In the genomic region with DNA sequence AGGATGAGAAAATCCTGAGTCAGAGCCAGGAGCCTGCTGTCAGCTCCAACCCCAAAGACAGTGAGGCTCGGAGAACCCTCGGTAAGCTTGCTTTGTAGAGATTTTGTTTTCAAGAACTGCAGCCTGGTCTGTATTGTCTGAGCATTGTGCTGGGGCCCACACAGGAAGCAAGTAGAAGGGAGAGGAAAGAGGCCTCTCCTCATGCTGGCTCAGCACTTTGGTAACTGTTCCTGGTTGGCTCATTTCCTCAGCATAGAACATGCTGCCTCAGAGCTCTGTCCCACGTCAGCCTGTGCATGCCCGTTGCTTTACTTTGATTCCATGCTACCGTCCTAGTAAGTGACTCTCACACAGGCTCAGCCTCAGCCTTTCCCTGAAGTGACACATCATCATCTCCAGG, we compare ENCODE assay signal across 7 mouse cellular contexts. TPM values are rescaled to one million over a fixed set of nuclear protein-coding genes. Genes with fewer than 3 reads are reported as not detected.
A peak's percentile ranks its signal among the peaks of the same experiment; 100 is the strongest.
DNase-seq lines count a peak whose midpoint lies in the region; ATAC-seq and TF ChIP-seq lines count a peak whose summit lies in the region.

No protein-coding gene starts in this region.

- ATAC-seq in heart, embryonic 12.5 days (ENCODE audit: insufficient number of reproducible peaks, low FRiP score): peak; percentile 44; the same call in 1 of the 2 replicates

- H3K4me3 ChIP-seq in thymus, adult 2 months (ENCODE audit: control insufficient read depth, insufficient read depth, low read length): no peak overlapping the region
- no peak overlapping the region for H3K4me3 ChIP-seq in heart, embryonic 12.5 days
- no peak overlapping the region for H3K4me3 ChIP-seq in liver, adult 2 months (ENCODE audit: insufficient read depth, low read depth, low read length)

- H3K4me2 ChIP-seq in heart, embryonic 12.5 days: no peak overlapping the region

- WGBS in thymus, adult 2 months: 39% methylated on average over 5 of the region's 5 CpGs
- WGBS in heart, embryonic 12.5 days: 72% methylated on average over 5 of the region's 5 CpGs
- WGBS in liver, adult 2 months: 74% methylated on average over 5 of the region's 5 CpGs

- TF ChIP-seq POLR2A in thymus, adult 2 months (IDR thresholded peaks at IDR 0.05; ENCODE audit: control insufficient read depth, extremely low read depth, insufficient read depth, low read length, poor library complexity): no peak
- TF ChIP-seq POLR2A in liver, adult 2 months (IDR thresholded peaks at IDR 0.05; ENCODE audit: extremely low read depth, insufficient read depth, low read length): no peak

- H3K4me1 ChIP-seq in thymus, adult 2 months (replicated peaks; ENCODE audit: control insufficient read depth, insufficient read depth, low read length): peaks cover 7% of the 10 kb centered on the region; the same call in 1 of the 2 replicates
- peaks cover 9% of the 10 kb centered on the region; the same call in 1 of the 2 replicates for H3K4me1 ChIP-seq in heart, embryonic 12.5 days (replicated peaks)
- peaks cover 11% of the 10 kb centered on the region; the same call in 1 of the 2 replicates for H3K4me1 ChIP-seq in liver, adult 2 months (ENCODE audit: control insufficient read depth, insufficient read depth, low read length)

- H3K9ac ChIP-seq in heart, embryonic 12.5 days: no peak overlapping the region
- no peak overlapping the region for H3K9ac ChIP-seq in liver, adult 2 months (ENCODE audit: low read depth, low read length)

- peaks cover 51% of the 10 kb centered on the region for H3K36me3 ChIP-seq in thymus, adult 2 months (ENCODE audit: control insufficient read depth, insufficient read depth, low read length)
- peaks cover 100% of the 10 kb centered on the region for H3K36me3 ChIP-seq in heart, embryonic 12.5 days
- peaks cover 50% of the 10 kb centered on the region for H3K36me3 ChIP-seq in liver, adult 2 months (ENCODE audit: control insufficient read depth, insufficient read depth, low read length)

- H3K79me2 ChIP-seq in liver, adult 2 months (ENCODE audit: control insufficient read depth, insufficient read depth, low read length): no peaks in the 10 kb centered on the region; the same call in 1 of the 2 replicates

- no peak overlapping the region for H3K27ac ChIP-seq in thymus, adult 2 months (ENCODE audit: control insufficient read depth, insufficient read depth, low read length)
- peak overlapping the region; percentile 76 for H3K27ac ChIP-seq in heart, embryonic 12.5 days (ENCODE audit: poor library complexity, severe bottlenecking)
- H3K27ac ChIP-seq in liver, adult 2 months (replicated peaks; ENCODE audit: insufficient read depth, low read depth, low read length): peak overlapping the region; percentile 73

- DNase-seq in thymus, postnatal 0 days (ENCODE audit: low spot score): peak; percentile 73
- no peak for DNase-seq in thymus, adult 2 months
- no peak for DNase-seq in liver, adult 2 months (ENCODE audit: extremely low read depth, low read depth, low spot score)
- DNase-seq in yolk sac, embryonic 10.5 days (ENCODE audit: low spot score): peak; percentile 26
- DNase-seq in Muller cell, postnatal 12 days (ENCODE audit: inconsistent ontology term): no peak
- no peak for DNase-seq in frontal cortex, adult 2 months (ENCODE audit: extremely low spot score in 1 of 2, low spot score in 1 of 2)

- no peaks in the 10 kb centered on the region for H3K27me3 ChIP-seq in thymus, adult 2 months (ENCODE audit: control insufficient read depth, insufficient read depth, low read length)
- H3K27me3 ChIP-seq in heart, embryonic 12.5 days (replicated peaks): no peaks in the 10 kb centered on the region
- H3K27me3 ChIP-seq in liver, adult 2 months (ENCODE audit: control insufficient read depth, insufficient read depth, low read length): no peaks in the 10 kb centered on the region

- TF ChIP-seq CTCF in thymus, adult 2 months (IDR thresholded peaks at IDR 0.05; ENCODE audit: borderline replicate concordance, control insufficient read depth, extremely low read depth, insufficient read depth, low read length, poor library complexity): no peak
- no peak for TF ChIP-seq CTCF in liver, adult 2 months (IDR thresholded peaks at IDR 0.05; ENCODE audit: low read depth, low read length)

- H3K9me3 ChIP-seq in heart, embryonic 12.5 days (replicated peaks): no peaks in the 10 kb centered on the region

RNA-seq across cellular contexts. Expression of gene Gpr107, which starts 19.9 kb away (rescaled TPM):
- polyA plus RNA-seq in thymus, postnatal 0 days (2015; fragmentation: Nextera tagmentation; extraction: Ambion mirVana): 21.7 and 24.1 TPM in 2 replicates
- 33.2 and 34.6 TPM in 2 replicates for polyA plus RNA-seq in thymus, adult 2 months (2012; rRNA removed)
- polyA plus RNA-seq in heart, embryonic 12.5 days (2016; fragmentation: Nextera tagmentation; extraction: Ambion mirVana): 37.4 and 40.4 TPM in 2 replicates
- total RNA-seq in liver, adult 2 months (2014; rRNA removed): 10.0 and 11.4 TPM in 2 replicates
- polyA plus RNA-seq in liver, adult 2 months (2012; rRNA removed): 6.8 and 8.3 TPM in 2 replicates
- polyA plus RNA-seq in frontal cortex, adult 2 months (2012; rRNA removed): 28.0 and 30.4 TPM in 2 replicates

RNA-seq across cellular contexts. Expression of gene Fnbp1, which starts 30.2 kb away (rescaled TPM):
- 45.6 and 59.9 TPM in 2 replicates for polyA plus RNA-seq in thymus, postnatal 0 days (2015; fragmentation: Nextera tagmentation; extraction: Ambion mirVana)
- 148 and 160 TPM in 2 replicates for polyA plus RNA-seq in thymus, adult 2 months (2012; rRNA removed)
- 21.4 and 23.8 TPM in 2 replicates for polyA plus RNA-seq in heart, embryonic 12.5 days (2016; fragmentation: Nextera tagmentation; extraction: Ambion mirVana)
- total RNA-seq in liver, adult 2 months (2014; rRNA removed): 5.2 and 7.4 TPM in 2 replicates
- 5.9 and 8.6 TPM in 2 replicates for polyA plus RNA-seq in liver, adult 2 months (2012; rRNA removed)
- polyA plus RNA-seq in frontal cortex, adult 2 months (2012; rRNA removed): 95.9 and 101 TPM in 2 replicates

Comparison
In these comparisons a context has a peak if more than half of its experiments do, and no peak if none do; other contexts are left out.
1. DNase-seq: peak in thymus, postnatal 0 days (single experiment) and yolk sac, embryonic 10.5 days (single experiment); none in thymus, adult 2 months (single experiment), liver, adult 2 months (single experiment), Muller cell, postnatal 12 days (single experiment) and frontal cortex, adult 2 months (0 of 2).